In the genomic region with DNA sequence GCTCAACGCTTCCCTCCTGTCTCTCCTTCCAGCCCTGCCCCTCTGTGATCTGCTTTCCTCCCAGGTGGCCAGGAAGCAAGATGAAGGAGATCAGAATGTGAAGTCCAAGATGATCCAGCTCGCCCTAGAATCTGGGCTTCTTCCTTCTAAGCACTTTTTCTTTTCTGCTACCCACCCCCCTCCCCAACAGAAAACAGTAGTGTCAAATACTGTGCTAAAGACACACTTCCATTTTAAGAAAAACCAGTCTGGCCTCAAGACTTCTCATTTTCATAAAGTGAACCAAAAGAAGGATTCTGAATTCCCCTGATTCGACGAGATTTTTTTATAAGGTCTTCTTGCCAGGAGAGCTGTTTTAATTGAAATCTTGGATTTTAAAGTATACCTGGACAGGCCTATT, we compare ENCODE assay signal across 21 mouse cellular contexts.
DNase-seq lines count a peak whose midpoint lies in the region; ATAC-seq lines count a peak whose summit lies in the region.
"Had no signal": no experiment of that assay in that cellular context is flagged by ENCODE, and none has a peak within 500 bp of the region (broad histone marks: within the 10 kb centered on the region; RNA-seq: fewer than 3 reads in every experiment).

No protein-coding gene starts in this region.

- H3K27ac ChIP-seq in heart, embryonic 11.5 days (ENCODE audit: low read depth, low read length), result peak overlapping the region; percentile 54
- peak overlapping the region; percentile 54; the same call in 1 of the 2 replicates for H3K27ac ChIP-seq in heart, embryonic 15.5 days
- peak overlapping the region; percentile 5; the same call in 1 of the 2 replicates for H3K27ac ChIP-seq in lung, embryonic 15.5 days
- H3K27ac ChIP-seq in limb, embryonic 10.5 days, result peak overlapping the region; percentile 34; the same call in 1 of the 2 replicates
- H3K27ac ChIP-seq: forebrain, embryonic 13.5 days; hindbrain, embryonic 12.5 days had no signal

- no peak overlapping the region for H3K4me3 ChIP-seq in heart, embryonic 11.5 days (ENCODE audit: low read depth, low read length)
- H3K4me3 ChIP-seq in heart, embryonic 15.5 days, result no peak overlapping the region
- no peak overlapping the region for H3K4me3 ChIP-seq in lung, embryonic 15.5 days
- no peak overlapping the region for H3K4me3 ChIP-seq in limb, embryonic 10.5 days
- H3K4me3 ChIP-seq: embryonic facial prominence, embryonic 10.5 days; forebrain, embryonic 13.5 days; hindbrain, embryonic 12.5 days had no signal

- H3K9me3 ChIP-seq in heart, embryonic 11.5 days (replicated peaks; ENCODE audit: control insufficient read depth, low read length), result no peaks in the 10 kb centered on the region
- H3K9me3 ChIP-seq in heart, embryonic 15.5 days (replicated peaks), result no peaks in the 10 kb centered on the region
- no peaks in the 10 kb centered on the region for H3K9me3 ChIP-seq in lung, embryonic 15.5 days
- H3K9me3 ChIP-seq in limb, embryonic 10.5 days (replicated peaks), result no peaks in the 10 kb centered on the region
- H3K9me3 ChIP-seq: embryonic facial prominence, embryonic 10.5 days; forebrain, embryonic 13.5 days; hindbrain, embryonic 12.5 days had no signal

- H3K9ac ChIP-seq in heart, embryonic 11.5 days (ENCODE audit: low read depth, low read length), result no peak overlapping the region
- H3K9ac ChIP-seq in heart, embryonic 15.5 days, result no peak overlapping the region
- no peak overlapping the region for H3K9ac ChIP-seq in lung, embryonic 15.5 days
- H3K9ac ChIP-seq: forebrain, embryonic 13.5 days; hindbrain, embryonic 12.5 days had no signal

- H3K4me1 ChIP-seq in heart, embryonic 11.5 days (ENCODE audit: control insufficient read depth, insufficient read depth, low read length), result peaks cover 26% of the 10 kb centered on the region
- H3K4me1 ChIP-seq in heart, embryonic 15.5 days (replicated peaks), result peaks cover 22% of the 10 kb centered on the region
- H3K4me1 ChIP-seq in lung, embryonic 15.5 days, result peaks cover 33% of the 10 kb centered on the region
- H3K4me1 ChIP-seq in limb, embryonic 10.5 days, result peaks cover 25% of the 10 kb centered on the region

- no peaks in the 10 kb centered on the region for H3K27me3 ChIP-seq in heart, embryonic 11.5 days (ENCODE audit: control insufficient read depth, insufficient read depth, low read length)
- H3K27me3 ChIP-seq in heart, embryonic 15.5 days, result no peaks in the 10 kb centered on the region
- no peaks in the 10 kb centered on the region for H3K27me3 ChIP-seq in lung, embryonic 15.5 days
- H3K27me3 ChIP-seq in limb, embryonic 10.5 days (ENCODE audit: low read depth, poor library complexity, severe bottlenecking), result no peaks in the 10 kb centered on the region
- H3K27me3 ChIP-seq: forebrain, embryonic 13.5 days; hindbrain, embryonic 12.5 days had no signal

- ATAC-seq in heart, embryonic 11.5 days (replicated peaks; ENCODE audit: insufficient number of reproducible peaks, low FRiP score, low TSS enrichment), result no peak
- ATAC-seq in heart, embryonic 15.5 days (replicated peaks; ENCODE audit: insufficient number of reproducible peaks, insufficient read depth, low FRiP score, low read depth), result no peak
- no peak for ATAC-seq in lung, embryonic 15.5 days (ENCODE audit: borderline replicate concordance, extremely low read depth, low FRiP score, low TSS enrichment)
- ATAC-seq: CD4-positive, CD25-positive, alpha-beta regulatory T cell, adult 4 months; forebrain, embryonic 13.5 days; hindbrain, embryonic 16.5 days; inflammation-experienced regulatory T-cells, adult 6 months; intestine, postnatal 0 days had no signal

- H3K4me2 ChIP-seq in heart, embryonic 11.5 days, result no peak overlapping the region
- no peak overlapping the region for H3K4me2 ChIP-seq in heart, embryonic 15.5 days
- no peak overlapping the region for H3K4me2 ChIP-seq in lung, embryonic 15.5 days
- H3K4me2 ChIP-seq: forebrain, embryonic 13.5 days; hindbrain, embryonic 12.5 days had no signal

- no peak for DNase-seq in heart, postnatal 14 days
- no peak for DNase-seq in heart, adult 8-10 months (ENCODE audit: low spot score)
- no peak for DNase-seq in lung, adult 18-20 months
- DNase-seq in limb, embryonic 10.5 days (ENCODE audit: low spot score), result no peak
- DNase-seq in ovary, postnatal 10 days (ENCODE audit: low spot score), result no peak
- DNase-seq: B cell, adult 2 months; cerebellum, adult 18-20 months; cerebellum, adult 9-11 months; cerebellum, postnatal 36 days; heart, postnatal 36 days; kidney, adult 8-10 months had no signal

- WGBS in heart, embryonic 11.5 days (ENCODE audit: insufficient replicate concordance), result 73% methylated on average over 4 of the region's 4 CpGs
- WGBS in heart, embryonic 15.5 days, result 78% methylated on average over 4 of the region's 4 CpGs
- 81% methylated on average over 4 of the region's 4 CpGs for WGBS in lung, embryonic 15.5 days
- 87% methylated on average over 4 of the region's 4 CpGs for WGBS in limb, embryonic 10.5 days

- H3K36me3 ChIP-seq in heart, embryonic 11.5 days (ENCODE audit: control insufficient read depth, insufficient read depth, low read length), result no peaks in the 10 kb centered on the region
- no peaks in the 10 kb centered on the region for H3K36me3 ChIP-seq in heart, embryonic 15.5 days
- H3K36me3 ChIP-seq in lung, embryonic 15.5 days, result no peaks in the 10 kb centered on the region
- H3K36me3 ChIP-seq in limb, embryonic 10.5 days, result no peaks in the 10 kb centered on the region
- H3K36me3 ChIP-seq: embryonic facial prominence, embryonic 10.5 days; hindbrain, embryonic 12.5 days had no signal

- intact Hi-C loops in heart, postnatal 14 days (cut with DNase I), result loop anchor here (2.0 kb wide), 1 partner anchor 23 kb away; no protein-coding TSS in a partner anchor
